Mouse (Mus musculus) gastrocnemius, postnatal 14 days (tissue): ENCODE measurements at regions not wholly inside any gene's neighbourhood (a gene's known extent, or its start where the extent isn't known, plus 50 kb on each side); places are given as distances from the start of the nearest gene placed in this dataset.

Experiments used
- DNase-seq: peaks from one replicate; pipeline ENCODE4 v3.0.0; 2021; ENCODE audit warnings: mixed read lengths
- intact Hi-C: fragments of 180-260 bp; cut with DNase I; formaldehyde crosslinking; loops from one replicate; pipeline ENCODE4 v1.15.1; 2025; ENCODE audit warnings: low total_unique reads

GRCm38 (mm10) chr2:75164987-75165386, 339.4 kb downstream of the Mtx2 start:
- DNase-seq, result no peak
- intact Hi-C loops, result no loop called here

DNA sequence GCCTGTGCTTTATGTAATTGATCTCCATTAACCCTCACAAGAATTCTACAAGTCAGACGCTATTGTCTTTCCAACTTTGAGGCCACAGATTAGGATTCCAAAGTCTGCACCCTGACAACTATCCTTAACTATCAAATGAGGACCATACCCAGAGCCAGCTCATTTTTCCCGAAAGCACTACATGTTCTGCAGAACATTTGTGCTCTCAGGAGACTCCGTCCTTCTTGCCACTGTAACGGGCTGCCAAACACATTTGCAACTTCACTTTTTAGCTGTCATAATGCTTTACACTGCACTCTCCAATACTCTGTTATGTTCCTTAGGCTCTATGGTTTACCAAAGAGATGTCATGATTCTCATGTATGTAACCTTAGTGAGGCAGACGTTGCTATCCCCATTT, 350.7 kb downstream of the Mtx2 start:
- DNase-seq, result no peak

GRCm38 (mm10) chr2:75183293-75183692, 357.7 kb downstream of the Mtx2 start:
- DNase-seq, result no peak
- intact Hi-C loops, result no loop called here

More for the DNA sequence above, 350.7 kb downstream of the Mtx2 start:
- intact Hi-C loops, result no loop called here

DNA sequence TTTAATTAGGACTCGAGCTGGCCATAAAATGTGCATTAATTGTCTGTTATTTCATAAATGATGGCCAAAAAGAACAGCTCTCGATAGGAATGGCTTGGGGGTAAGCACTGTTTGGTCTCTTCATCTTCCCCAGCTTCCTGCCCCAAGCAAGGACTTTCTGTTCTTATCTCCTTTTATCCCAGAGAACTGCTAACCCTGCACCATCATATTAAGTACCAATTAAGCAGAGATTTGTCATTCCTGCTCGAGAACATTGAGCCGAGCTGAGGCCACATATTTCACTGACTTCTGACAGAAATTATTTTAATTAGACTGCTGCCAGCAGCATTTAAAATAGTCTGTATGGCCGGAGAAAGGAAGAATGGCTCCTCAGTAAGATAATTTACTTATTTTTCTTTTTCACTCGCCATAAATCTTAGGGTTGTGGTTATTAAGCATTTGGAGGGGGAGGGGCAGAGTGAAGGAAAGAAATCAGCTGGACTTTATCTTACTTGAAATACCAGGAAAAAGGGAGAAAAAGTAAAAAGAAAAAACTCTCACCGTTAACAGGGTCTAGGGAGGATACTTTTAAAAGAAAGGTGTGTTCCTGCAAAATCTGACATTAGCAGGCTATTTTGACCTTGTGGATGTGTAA, 377.1 kb downstream of the Mtx2 start:
- intact Hi-C loops, result no loop called here
- DNase-seq, result no peak

DNA sequence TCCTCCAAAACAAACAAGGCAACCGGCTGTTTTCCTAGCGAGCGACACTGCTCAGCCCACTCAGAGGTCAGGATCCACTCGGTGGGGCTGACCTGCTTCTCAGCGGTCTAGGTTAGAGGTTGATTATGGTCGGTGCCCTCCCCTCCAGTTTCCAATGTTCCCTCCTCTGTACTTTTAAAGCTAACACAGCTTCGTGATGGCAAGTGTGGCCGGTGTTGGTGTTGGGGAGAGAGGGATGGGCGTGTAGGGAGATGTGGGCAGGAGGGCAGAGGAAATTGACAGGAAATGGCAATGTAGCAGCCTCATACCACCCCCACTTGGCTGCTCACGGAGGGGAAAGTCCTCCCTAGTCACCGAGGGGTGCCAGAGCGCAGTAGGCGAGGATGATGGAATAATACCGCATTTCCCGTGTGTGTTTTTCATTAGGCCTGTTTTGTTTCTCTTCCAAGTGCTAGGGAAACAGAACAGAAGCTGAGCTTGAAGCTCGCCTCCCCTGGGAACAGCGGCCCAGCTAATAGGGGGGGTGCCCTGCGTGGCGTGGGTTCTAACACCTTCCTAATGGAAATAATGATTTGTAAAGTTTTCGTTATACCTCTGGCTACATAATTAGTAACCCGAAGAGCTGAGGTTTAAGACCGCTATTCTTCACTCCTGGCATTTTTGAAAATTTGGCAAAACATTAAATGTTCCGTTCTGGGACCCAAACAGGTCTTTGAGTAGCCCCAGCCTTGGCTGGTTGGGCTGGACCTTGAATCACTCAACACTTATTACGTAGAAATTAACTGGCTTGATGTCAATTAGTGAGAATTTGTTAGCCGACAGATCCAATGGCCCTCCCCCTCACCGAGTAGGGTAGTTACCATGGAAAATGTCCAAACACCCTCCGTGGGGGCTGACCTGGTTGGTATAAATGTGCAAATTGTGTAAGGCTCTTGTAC, 383.5 kb downstream of the Mtx2 start:
- DNase-seq, result peak; percentile 13
- intact Hi-C loops, result no loop called here

DNA sequence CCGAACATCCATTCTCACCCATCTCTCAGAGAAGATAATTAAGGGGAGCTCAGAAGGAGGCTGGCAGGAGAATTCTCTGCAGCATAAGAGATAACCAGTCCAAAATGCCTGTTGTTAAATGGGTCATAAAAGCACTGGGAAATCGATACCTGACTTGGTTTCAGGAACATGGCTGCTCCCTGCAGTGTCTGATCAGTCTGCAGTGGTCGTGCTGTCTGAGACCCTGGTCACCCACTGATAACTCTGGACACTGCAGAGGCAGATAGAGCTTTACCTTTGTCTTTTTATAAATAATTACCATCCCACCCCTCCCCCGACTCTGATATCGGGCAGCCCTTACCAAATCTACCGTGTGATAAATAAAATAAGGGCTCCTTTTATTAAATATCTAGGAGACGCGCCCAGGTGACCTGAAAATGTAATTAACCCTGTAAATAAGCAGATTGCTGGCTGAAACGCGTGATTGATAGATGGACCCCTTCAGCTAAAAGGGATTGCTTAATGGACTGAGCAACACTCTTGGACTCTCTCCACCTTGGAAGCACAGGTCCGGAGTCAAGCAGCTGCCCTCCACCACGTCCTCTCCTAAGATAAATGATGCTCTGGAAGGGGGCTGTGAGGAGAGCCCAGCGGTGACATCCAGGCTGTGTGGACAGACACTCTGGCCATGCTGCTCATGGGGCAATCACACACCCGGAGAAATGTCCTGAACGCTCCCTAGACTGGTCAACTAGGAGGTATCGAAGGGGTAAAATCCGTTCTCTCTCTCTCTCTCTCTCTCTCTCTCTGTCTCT, 384.4 kb downstream of the Mtx2 start:
- DNase-seq, result no peak
- intact Hi-C loops, result no loop called here

DNA sequence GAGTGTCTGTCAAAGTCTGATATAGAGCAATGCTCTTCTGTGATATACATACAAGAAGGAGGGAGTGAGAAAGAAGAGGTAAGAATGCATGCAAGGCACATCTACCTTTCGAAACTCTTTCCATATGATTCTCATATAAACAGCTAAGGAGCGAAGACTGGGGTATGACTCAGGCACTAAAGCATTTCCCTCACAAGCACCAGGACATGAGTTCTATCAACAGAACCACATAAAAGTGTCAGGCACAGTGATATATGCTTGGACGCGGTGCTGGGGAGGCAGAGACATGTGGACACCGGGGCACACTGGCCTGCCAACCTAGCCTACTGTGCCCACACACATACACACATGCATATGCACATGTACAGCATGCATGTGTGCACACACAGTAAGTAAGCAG, 391.3 kb downstream of the Mtx2 start:
- no peak for DNase-seq
- intact Hi-C loops, result no loop called here

GRCm38 (mm10) chr2:75220775-75221359, 395.3 kb downstream of the Mtx2 start:
- no peak for DNase-seq
- intact Hi-C loops, result no loop called here

DNA sequence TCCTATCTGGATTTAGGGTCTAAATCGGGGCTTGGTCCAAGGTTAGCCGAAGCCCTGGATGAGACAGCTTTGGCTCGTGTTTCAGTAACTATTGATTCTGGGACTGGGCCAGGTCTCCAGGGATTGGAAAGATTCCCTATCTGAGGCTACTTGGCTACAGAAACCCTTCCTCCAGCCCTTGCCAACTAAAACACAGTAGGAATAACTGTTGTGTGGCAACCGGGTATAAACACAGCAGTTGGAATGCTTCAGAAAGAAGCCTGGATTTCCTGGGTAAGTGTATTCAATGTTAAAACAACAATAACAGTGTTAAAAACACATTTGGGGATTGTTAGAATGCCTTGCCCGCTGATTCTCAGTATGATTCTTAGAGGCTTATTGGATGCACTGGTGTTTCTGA, 398.8 kb downstream of the Mtx2 start:
- intact Hi-C loops, result no loop called here
- DNase-seq, result peak; percentile 19

- DNase-seq, result no peak
- intact Hi-C loops, result no loop called here
Observed at GRCm38 (mm10) chr2:75240976-75241375, 415.4 kb downstream of the Mtx2 start.

DNA sequence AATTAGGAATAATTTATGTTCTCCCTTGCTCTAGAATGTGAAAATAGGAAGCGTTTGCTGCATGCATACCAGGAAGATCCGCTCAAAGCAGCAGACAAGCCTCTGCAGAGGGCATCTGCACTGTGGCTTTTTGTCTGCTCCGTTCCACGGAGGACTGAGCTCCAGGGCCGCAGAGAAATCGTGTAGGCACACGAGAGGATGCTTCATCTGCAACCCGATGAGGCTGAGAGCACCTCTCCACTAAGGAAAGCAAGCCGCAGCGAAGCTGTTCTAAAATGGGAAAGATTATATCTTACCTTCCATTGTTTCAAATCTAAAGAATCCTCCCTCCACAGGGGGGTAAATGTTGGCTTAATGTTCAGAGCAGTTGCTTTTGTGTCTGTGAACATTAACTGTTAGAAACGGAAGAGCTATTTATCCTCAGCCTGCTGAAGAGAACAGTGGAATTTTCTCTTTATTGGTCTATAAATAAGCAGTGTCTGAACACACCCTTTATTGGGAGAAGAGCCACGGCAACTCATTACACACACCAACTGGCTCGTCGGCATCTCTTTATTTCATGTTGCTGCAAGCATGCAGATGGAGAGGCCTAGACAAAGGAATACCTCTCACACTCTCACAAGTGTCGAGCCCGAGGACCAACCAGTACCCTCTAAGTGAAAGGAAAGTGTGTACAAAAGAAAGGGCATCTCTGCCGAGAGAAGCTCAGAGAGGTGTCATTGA, 414.6 kb upstream of the Hnrnpa3 start:
- no peak for DNase-seq
- intact Hi-C loops, result no loop called here

GRCm38 (mm10) chr2:75245256-75245655, 413.8 kb upstream of the Hnrnpa3 start:
- DNase-seq, result no peak
- intact Hi-C loops, result no loop called here

- intact Hi-C loops, result no loop called here
Observed at GRCm38 (mm10) chr2:75245662-75246061, 413.4 kb upstream of the Hnrnpa3 start.

DNA sequence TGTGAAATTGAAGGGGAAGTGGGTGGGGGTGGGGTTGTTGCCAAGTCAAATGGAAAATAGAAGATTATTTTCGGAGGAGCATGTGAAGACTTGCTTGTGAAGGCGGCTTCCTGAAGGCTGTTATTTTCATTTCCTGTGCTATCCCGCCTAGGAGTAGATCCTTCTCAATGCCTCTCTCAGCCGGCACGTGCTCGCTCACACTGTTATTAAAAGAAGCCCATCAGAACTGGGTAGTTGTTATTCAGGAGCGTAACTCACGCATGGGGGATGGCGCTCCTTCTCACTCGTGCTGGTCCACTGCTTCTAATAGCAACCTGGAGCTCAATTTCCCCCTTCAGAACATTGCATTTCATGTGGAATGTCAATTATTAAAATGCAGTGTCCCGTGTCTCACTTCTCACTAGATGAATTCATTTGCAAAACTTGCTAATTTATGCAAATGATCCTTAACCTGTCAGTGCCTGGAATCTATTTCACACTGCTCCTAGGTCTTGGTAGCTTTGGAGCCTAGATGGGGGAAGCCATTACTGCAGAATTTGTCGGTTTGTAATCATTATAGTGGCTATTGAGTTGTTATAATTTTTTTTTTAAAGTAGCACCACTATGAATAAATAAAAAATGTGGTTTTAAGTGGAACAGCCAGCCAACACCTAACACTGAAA, 412.8 kb upstream of the Hnrnpa3 start:
- intact Hi-C loops, result no loop called here
- DNase-seq, result no peak

More at GRCm38 (mm10) chr2:75245662-75246061, 413.4 kb upstream of the Hnrnpa3 start:
- DNase-seq, result no peak

DNA sequence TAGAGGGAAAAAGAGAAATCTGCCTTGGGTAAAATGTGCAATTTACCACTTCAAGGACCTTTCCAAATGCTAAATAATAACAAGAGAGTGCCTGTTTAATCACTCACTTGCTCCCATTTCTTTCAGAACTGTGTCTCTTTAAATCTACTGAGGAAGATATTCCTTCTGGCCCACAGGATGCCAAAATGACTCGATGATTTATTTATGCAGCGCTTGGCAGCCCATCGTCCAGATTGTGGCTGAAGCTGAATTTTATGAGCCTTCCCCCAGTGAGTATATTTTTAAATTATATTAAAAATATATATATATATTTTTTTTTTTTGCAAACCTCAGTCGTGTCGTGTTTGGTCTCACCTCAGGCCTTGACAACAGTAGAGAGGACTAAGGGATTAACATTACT, 410.8 kb upstream of the Hnrnpa3 start:
- DNase-seq, result no peak
- intact Hi-C loops, result no loop called here

DNA sequence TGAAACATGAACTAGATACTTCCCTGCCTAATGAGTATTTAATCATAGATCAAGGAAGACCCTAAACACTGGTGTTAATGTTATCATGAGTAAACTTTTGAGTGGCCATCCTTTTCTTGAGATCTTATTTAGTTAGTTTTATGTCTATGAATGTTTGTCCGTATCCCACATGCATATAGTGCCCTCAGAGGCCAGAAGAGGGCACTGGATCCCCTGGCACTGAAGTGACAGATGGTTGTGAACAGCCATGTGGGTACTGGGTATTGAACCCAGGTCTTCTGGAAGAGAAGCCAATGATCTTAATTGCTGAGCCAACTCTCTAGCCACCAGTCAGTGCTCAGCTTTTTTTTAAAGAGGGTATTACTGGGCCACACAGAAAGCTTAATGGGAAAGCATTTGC, 408.6 kb upstream of the Hnrnpa3 start:
- no peak for DNase-seq
- intact Hi-C loops, result no loop called here

GRCm38 (mm10) chr2:75252829-75253228, 406.2 kb upstream of the Hnrnpa3 start:
- no peak for DNase-seq
- intact Hi-C loops, result no loop called here

DNA sequence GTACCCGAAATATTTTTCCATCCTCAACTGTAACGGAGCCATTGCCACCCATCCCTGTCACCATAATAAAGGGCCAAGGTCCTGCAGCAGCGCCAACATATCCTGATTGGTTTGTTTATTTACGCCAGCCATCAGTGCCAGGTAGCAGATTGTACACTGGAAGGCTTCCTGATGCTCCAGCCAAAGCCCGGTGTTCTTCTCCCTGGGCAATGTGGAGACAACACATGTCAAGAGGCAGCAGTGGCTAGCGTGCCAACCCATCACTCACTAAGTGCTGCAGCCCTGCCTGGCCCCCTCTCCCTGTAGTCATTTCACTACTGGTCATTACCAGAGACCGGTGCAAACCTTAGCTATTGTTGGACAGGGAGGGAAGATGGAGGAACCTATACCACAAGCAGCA, 393.8 kb upstream of the Hnrnpa3 start:
- no peak for DNase-seq
- intact Hi-C loops, result no loop called here
